Mouse (Mus musculus): ENCODE measurements around the gene Grk3. TPM values are rescaled to one million over a fixed set of nuclear protein-coding genes. Genes with fewer than 3 reads are reported as not detected.

Gene Grk3
- polyA plus RNA-seq, 2 experiments = 1.4 to 2.0 TPM

- H3K4me1 ChIP-seq (replicated peaks; ENCODE audit: control insufficient read depth in 2 of 2, insufficient read depth in 2 of 2, low read length in 1 of 2) = no peaks in the 10 kb centered on the region
- H3K27ac ChIP-seq = no peak overlapping the region
- no peak for TF ChIP-seq EP300 (IDR thresholded peaks at IDR 0.05; ENCODE audit: low read depth)
- H3K9ac ChIP-seq (replicated peaks) = no peak overlapping the region
- no peak for DNase-seq (ENCODE audit: low read depth in 3 of 3, low spot score in 3 of 3)
- H3K4me2 ChIP-seq (ENCODE audit: low read depth) = no peak overlapping the region
- H3K36me3 ChIP-seq (replicated peaks; ENCODE audit: control insufficient read depth, insufficient read depth, low read depth) = no peaks in the 10 kb centered on the region
- no peak overlapping the region for H3K4me3 ChIP-seq (ENCODE audit: insufficient read depth in 1 of 2, low read depth in 2 of 2, low read length in 2 of 2)
- H3K27me3 ChIP-seq (ENCODE audit: control insufficient read depth, insufficient read depth, low read length) = no peaks in the 10 kb centered on the region
- no peak for ATAC-seq (ENCODE audit: insufficient read depth)
- WGBS (ENCODE audit: insufficient replicate concordance) = 52% methylated on average over 6 of the region's 6 CpGs
- H3K9me3 ChIP-seq (ENCODE audit: control insufficient read depth, low read length) = no peaks in the 10 kb centered on the region
Observed at GRCm38 (mm10) chr5:112907504-112907903, 108.1 kb downstream of the Grk3 start.

DNA sequence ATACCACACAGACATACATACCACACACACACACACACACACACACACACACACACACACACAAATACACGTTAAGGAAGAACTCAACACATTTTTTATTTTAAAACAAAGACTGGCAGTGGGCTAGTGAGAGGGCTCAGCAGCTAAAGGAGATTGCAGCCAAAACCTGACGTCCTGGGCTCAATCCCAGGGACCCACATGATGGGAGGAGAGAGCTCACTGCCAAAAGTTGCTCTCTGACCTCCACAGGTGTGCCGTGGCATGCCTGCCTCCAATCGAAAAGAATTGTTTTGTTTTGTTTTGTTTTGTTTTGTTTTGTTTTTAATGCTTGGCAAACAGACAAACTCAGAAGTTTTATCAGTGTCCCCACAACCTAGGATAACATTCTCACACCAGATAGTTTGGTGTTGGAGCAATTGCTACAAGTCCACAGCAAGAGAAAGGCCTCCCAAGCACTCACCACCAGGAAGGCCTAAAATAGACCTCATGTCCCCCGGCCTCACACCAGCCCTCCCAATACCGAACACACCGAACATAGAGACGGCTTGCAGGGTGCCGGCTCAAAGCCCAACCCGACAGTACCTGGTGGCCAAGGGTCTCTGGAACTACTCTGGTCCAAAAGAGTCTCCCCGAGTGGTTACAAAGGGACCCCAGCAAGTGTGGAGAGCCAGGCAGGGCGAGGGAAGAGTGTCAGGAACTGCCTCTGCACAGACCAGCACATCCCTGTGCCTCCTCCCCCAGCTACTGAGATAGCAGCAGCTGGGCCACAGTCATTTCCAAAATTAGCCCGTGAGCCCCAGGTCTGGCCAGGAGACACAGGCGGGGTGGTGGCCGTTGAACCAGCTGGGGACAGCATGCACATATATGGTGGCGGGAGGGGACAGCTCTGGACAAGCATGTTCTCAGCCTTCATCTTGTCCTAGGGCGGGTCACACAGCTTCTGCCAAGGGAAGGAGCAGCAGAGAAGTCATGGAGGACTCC, 119.6 kb downstream of the Grk3 start, which contains the start of gene Myo18b:
Myo18b (minus strand) TSS at position 689 of the 981 bp plus-strand sequence.
- Histone ChIP-seq H3K36me3 (replicated peaks; ENCODE audit: control insufficient read depth, insufficient read depth, low read depth) (no peaks in the 10 kb centered on the region), H3K4me1 (replicated peaks; ENCODE audit: control insufficient read depth in 2 of 2, insufficient read depth in 2 of 2, low read length in 1 of 2) (no peaks in the 10 kb centered on the region), H3K27ac (no peak within 1 kb of the TSS), H3K9ac (replicated peaks) (no peak within 1 kb of the TSS), H3K4me3 (ENCODE audit: insufficient read depth in 1 of 2, low read depth in 2 of 2, low read length in 2 of 2) (no peak within 1 kb of the TSS), H3K27me3 (ENCODE audit: control insufficient read depth, insufficient read depth, low read length) (no peaks in the 10 kb centered on the region), H3K9me3 (ENCODE audit: control insufficient read depth, low read length) (no peaks in the 10 kb centered on the region), H3K4me2 (ENCODE audit: low read depth) (no peak within 1 kb of the TSS)
- TF ChIP-seq CTCF (IDR thresholded peaks at IDR 0.05; ENCODE audit: low read depth) (no peak), EP300 (IDR thresholded peaks at IDR 0.05; ENCODE audit: low read depth) (no peak)
- ATAC-seq (ENCODE audit: insufficient read depth) (no peak), DNase-seq (ENCODE audit: low read depth in 3 of 3, low spot score in 3 of 3) (no peak)
- 61% methylated on average over 17 of the region's 17 CpGs for WGBS (ENCODE audit: insufficient replicate concordance)

GRCm38 (mm10) chr5:112893462-112894060, 122.0 kb downstream of the Grk3 start:
- Histone ChIP-seq H3K27me3 (ENCODE audit: control insufficient read depth, insufficient read depth, low read length) (no peaks in the 10 kb centered on the region), H3K4me3 (ENCODE audit: insufficient read depth in 1 of 2, low read depth in 2 of 2, low read length in 2 of 2) (no peak overlapping the region), H3K4me2 (ENCODE audit: low read depth) (no peak overlapping the region), H3K36me3 (replicated peaks; ENCODE audit: control insufficient read depth, insufficient read depth, low read depth) (no peaks in the 10 kb centered on the region), H3K9me3 (ENCODE audit: control insufficient read depth, low read length) (no peaks in the 10 kb centered on the region), H3K4me1 (replicated peaks; ENCODE audit: control insufficient read depth in 2 of 2, insufficient read depth in 2 of 2, low read length in 1 of 2) (no peaks in the 10 kb centered on the region), H3K27ac (no peak overlapping the region), H3K9ac (replicated peaks) (no peak overlapping the region)
- 54% methylated on average over 5 of the region's 5 CpGs for WGBS (ENCODE audit: insufficient replicate concordance)
- ATAC-seq (ENCODE audit: insufficient read depth) (no peak), DNase-seq (ENCODE audit: low read depth in 3 of 3, low spot score in 3 of 3) (no peak)
- no peak for TF ChIP-seq EP300 (IDR thresholded peaks at IDR 0.05; ENCODE audit: low read depth)

GRCm38 (mm10) chr5:112892411-112892810, 123.2 kb downstream of the Grk3 start:
- H3K27ac ChIP-seq = no peak overlapping the region

GRCm38 (mm10) chr5:112888651-112889050, 126.9 kb downstream of the Grk3 start:
- Histone ChIP-seq H3K27me3 (ENCODE audit: control insufficient read depth, insufficient read depth, low read length) (no peaks in the 10 kb centered on the region), H3K4me3 (ENCODE audit: insufficient read depth in 1 of 2, low read depth in 2 of 2, low read length in 2 of 2) (no peak overlapping the region), H3K4me1 (replicated peaks; ENCODE audit: control insufficient read depth in 2 of 2, insufficient read depth in 2 of 2, low read length in 1 of 2) (no peaks in the 10 kb centered on the region), H3K4me2 (ENCODE audit: low read depth) (no peak overlapping the region), H3K9me3 (ENCODE audit: control insufficient read depth, low read length) (no peaks in the 10 kb centered on the region), H3K36me3 (replicated peaks; ENCODE audit: control insufficient read depth, insufficient read depth, low read depth) (no peaks in the 10 kb centered on the region), H3K27ac (no peak overlapping the region), H3K9ac (replicated peaks) (no peak overlapping the region)
- no peak for TF ChIP-seq CTCF (IDR thresholded peaks at IDR 0.05; ENCODE audit: low read depth)
- WGBS (ENCODE audit: insufficient replicate concordance) = 56% methylated on average over 7 of the region's 7 CpGs
- ATAC-seq (ENCODE audit: insufficient read depth) (no peak), DNase-seq (ENCODE audit: low read depth in 3 of 3, low spot score in 3 of 3) (no peak)

More at GRCm38 (mm10) chr5:112892411-112892810, 123.2 kb downstream of the Grk3 start:
- Histone ChIP-seq H3K9me3 (ENCODE audit: control insufficient read depth, low read length) (no peaks in the 10 kb centered on the region), H3K4me3 (ENCODE audit: insufficient read depth in 1 of 2, low read depth in 2 of 2, low read length in 2 of 2) (no peak overlapping the region), H3K36me3 (replicated peaks; ENCODE audit: control insufficient read depth, insufficient read depth, low read depth) (no peaks in the 10 kb centered on the region), H3K4me1 (replicated peaks; ENCODE audit: control insufficient read depth in 2 of 2, insufficient read depth in 2 of 2, low read length in 1 of 2) (no peaks in the 10 kb centered on the region), H3K9ac (replicated peaks) (no peak overlapping the region), H3K4me2 (ENCODE audit: low read depth) (no peak overlapping the region), H3K27me3 (ENCODE audit: control insufficient read depth, insufficient read depth, low read length) (no peaks in the 10 kb centered on the region)
- no peak for ATAC-seq (ENCODE audit: insufficient read depth)
- TF ChIP-seq CTCF (IDR thresholded peaks at IDR 0.05; ENCODE audit: low read depth) (no peak), EP300 (IDR thresholded peaks at IDR 0.05; ENCODE audit: low read depth) (no peak)
- no peak for DNase-seq (ENCODE audit: low read depth in 3 of 3, low spot score in 3 of 3)

Measured in liver, embryonic 14.5 days (tissue).